Mouse (Mus musculus) granulocyte monocyte progenitor cell, adult 5-6 weeks (primary cell): ENCODE data around the gene Olfr147. TPM values are rescaled to one million over a fixed set of nuclear protein-coding genes. Genes with fewer than 3 reads are reported as not detected.
"Not testable (repeated sequence)": the region's sequence is repeated elsewhere in the genome, so short reads cannot be mapped to it uniquely, and the experiment has no call there.

Source experiments
- ATAC-seq: replicated peaks from 2 replicates; pipeline ENCODE4 v1.8.0; 2016; ENCODE audit warnings: mild to moderate bottlenecking, moderate TSS enrichment, inconsistent platforms; ENCODE audit not compliant: poor library complexity, severe bottlenecking
- total RNA-seq, 2 experiments: library from RNA; stranded (forward) in 1 of 2; stranded (reverse) in 1 of 2; fragments of 200-712, 200-1000 nt in 1 of 2; fragments of >200 nt in 1 of 2; fragmentation: Nextera tagmentation in 1 of 2; gene quantifications; 2 replicates each; pipeline ENCODE4 v1.2.3; 2014 to 2017

The Olfr147 gene
- total RNA-seq (2014; fragmentation: Nextera tagmentation) (not detected in 2 replicates), total RNA-seq (2017) (not detected in 2 replicates)

DNA sequence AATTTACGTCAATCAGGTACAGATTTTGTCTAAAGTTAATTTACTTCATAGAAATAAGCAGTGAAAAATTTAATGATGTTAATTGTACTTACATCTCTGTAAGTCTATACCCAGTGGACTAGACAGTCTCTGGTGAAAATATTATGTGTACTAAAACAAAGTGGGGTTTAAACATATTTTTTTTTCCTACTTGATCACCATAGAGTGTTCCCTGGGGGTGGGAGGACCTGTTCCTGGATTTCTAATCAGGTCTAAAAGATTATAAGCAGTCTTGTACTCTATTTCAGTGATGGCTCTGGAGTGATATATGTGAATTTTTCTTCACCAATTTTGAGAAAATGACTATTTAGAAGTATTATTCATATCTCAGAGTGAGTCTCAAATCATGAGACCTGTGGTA, at the start of gene Olfr147:
Olfr147 (plus strand) TSS at position 301 of the 400 bp plus-strand sequence.
- no peak for ATAC-seq

DNA sequence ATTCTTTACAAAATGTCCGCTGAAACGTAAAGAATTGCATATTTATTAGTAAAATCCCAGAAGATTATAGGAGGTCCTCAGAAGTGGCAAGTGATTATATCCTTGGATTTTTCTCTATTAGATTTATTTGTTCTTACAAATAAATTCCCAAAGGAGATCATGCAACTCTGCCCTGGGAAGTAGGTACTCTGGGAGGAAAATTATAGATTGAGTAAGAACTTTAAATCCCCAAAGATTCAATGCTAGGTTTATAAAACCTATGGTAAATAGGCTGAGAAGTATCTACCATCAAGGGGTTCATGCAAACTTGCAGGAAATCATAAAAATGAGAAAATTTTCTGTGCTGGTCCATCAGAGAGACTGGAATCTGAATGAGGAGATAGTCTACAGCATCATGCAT, 34.9 kb upstream of the Olfr147 start, which contains the start of gene Olfr250:
Olfr250 (plus strand) TSS at position 301 of the 400 bp plus-strand sequence.
- ATAC-seq = no peak

DNA sequence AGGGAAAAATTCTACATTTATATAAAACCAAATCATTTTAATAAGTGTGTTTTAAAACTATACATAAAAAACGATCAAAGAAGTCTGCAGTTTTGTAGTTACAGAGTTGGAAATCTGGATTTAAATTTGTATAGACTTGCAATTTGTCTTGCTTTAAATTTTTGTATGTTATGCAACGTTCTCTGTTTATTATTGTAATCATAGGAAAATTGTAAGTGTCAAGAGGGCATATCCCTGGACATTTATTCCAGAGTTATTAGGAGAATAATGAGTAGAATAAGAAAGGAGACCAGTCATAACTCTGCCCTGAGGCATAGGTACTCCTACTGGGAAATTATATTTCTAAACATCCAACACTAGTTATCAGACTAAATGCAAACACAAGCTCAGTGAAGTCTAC, 24.7 kb upstream of the Olfr147 start, which contains the start of gene Olfr251:
Olfr251 (plus strand) TSS at position 301 of the 400 bp plus-strand sequence.
- no peak for ATAC-seq

DNA sequence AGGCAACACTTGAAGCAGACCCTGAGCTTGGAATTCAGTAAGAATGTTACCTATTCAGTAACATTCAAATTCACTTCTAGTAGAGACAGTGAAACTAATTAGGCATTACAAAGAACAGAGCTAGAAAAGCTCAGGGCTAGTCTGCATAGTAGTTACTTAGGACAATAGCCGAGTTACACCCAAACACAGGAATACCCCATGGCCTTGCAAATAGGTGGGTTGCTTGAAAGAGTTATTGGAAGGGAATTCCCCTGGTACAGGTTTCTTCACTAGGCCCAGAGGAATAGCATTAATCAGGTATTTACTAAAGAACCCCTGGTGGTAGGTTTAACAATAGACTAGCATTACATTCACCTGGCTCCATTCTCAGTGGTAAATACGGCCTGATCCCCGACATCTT, 6.0 kb downstream of the Olfr147 start:
- ATAC-seq = not testable (repeated sequence)

DNA sequence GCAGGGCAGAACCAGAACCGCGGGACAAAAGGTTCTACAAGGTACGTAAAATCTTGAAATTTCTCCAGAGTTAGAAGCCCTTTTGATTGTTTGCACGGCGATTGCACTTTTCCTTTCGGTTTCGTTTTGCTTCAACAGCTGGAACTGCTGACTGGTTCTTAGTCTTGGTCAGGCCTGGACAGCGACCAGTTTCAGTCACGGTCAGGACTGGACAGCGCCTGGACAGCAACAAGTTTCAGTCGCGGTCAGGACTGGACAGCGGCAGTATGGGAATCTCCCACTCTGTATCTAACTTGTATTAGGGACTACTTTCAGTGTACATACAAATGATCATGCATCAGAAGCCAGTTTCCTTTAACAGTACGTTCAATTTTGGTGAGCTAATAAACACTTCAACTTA, 12.0 kb downstream of the Olfr147 start:
- not testable (repeated sequence) for ATAC-seq

DNA sequence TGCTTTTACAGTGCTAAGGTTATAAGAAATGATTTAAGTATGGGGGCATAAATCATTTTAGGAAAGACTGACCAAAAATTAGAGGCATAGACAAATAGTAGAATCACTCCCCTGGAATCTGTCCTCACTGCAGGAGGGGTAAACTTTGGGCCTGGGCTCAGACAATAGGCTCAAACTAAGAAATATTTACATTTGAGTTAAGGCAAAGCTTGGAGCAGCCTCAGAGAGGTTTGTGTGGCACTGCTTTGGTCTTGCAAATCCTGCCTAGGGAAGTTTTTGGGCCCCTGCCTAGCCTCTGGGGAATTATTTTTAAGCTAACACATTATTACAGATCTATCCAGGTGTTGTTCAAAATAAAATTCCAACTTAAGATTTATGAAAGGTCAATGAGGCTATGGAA, 22.3 kb downstream of the Olfr147 start:
- no peak for ATAC-seq

DNA sequence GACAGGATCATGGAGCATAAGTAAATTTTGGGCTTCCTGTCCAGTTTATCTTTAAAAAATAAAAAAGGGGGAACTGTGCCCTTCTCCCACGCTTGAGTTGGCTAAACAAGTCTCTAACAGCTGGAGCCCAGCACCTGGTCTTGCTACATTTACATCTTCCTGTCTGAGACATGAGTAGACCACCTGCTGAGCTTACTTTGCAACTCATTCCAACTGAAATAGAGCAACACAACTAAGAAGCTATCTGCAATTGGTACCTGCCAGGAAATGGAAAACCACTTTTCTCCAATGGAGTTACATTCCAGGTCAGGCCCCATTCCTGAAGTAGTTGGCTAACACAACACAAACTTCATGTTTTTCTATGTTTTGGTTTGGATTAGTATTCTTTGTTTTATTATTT, 25.5 kb downstream of the Olfr147 start:
- no peak for ATAC-seq

DNA sequence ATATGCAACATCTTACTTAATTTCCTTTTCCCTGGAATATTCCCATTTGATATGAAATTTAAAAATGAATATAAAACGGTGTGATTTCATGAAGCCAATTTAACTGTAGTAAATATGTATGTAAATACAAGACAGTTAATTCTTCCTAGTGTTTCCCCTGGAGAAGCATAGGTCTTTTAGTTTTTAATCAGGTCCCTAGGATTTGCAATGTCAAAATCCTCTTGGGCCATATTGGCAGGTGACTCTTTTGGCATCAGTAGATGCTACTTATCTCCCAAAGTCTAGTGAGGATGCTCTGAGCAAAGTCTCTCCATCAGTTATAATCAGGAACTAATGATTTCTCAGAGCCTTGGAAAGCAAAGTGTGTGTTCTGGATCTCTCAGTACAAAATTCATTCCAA, 27.7 kb downstream of the Olfr147 start, which contains the start of gene Olfr901:
Olfr901 (plus strand) TSS at position 301 of the 400 bp plus-strand sequence.
- no peak for ATAC-seq

DNA sequence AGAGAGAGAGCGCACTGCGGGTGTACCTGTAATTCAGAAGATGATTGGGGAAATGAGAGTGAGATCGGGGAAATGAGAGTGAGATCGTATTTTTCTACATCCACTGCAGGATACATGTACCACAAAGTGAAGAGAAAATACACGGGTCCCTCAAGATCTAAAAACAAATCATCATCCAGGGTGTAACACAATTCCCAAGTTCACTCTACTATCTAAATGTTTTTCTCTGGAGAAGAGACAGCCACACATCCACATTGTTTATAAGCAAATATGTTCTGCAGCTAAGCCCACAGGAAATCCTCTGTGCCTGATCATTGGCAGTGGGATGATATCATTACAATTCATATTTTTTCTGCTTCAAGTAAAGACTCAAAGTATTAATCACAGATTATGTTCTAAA, 45.9 kb downstream of the Olfr147 start, which contains the start of gene Olfr902:
Olfr902 (plus strand) TSS at position 301 of the 400 bp plus-strand sequence.
- ATAC-seq = no peak

Other genes with a start within 250 kb of the Olfr147 start
- gene Olfr891, start 220.9 kb upstream of the Olfr147 start, total RNA-seq (2014; fragmentation: Nextera tagmentation) = not detected in 2 replicates
- gene Olfr891, start 220.9 kb upstream of the Olfr147 start, total RNA-seq (2017) = not detected in 2 replicates
- not detected in 2 replicates for gene Olfr893, start 193.3 kb upstream of the Olfr147 start, total RNA-seq (2014; fragmentation: Nextera tagmentation)
- not detected in 2 replicates for gene Olfr893, start 193.3 kb upstream of the Olfr147 start, total RNA-seq (2017)
- not detected in 2 replicates for gene Olfr894, start 183.6 kb upstream of the Olfr147 start, total RNA-seq (2014; fragmentation: Nextera tagmentation)
- not detected in 2 replicates for gene Olfr894, start 183.6 kb upstream of the Olfr147 start, total RNA-seq (2017)
- not detected in 2 replicates for gene Olfr143, start 148.9 kb upstream of the Olfr147 start, total RNA-seq (2014; fragmentation: Nextera tagmentation)
- not detected in 2 replicates for gene Olfr143, start 148.9 kb upstream of the Olfr147 start, total RNA-seq (2017)
- not detected in 2 replicates for gene Olfr895, start 133.8 kb upstream of the Olfr147 start, total RNA-seq (2014; fragmentation: Nextera tagmentation)
- not detected in 2 replicates for gene Olfr895, start 133.8 kb upstream of the Olfr147 start, total RNA-seq (2017)
- gene Olfr896-ps1, start 110.6 kb upstream of the Olfr147 start, total RNA-seq (2014; fragmentation: Nextera tagmentation) = not detected in 2 replicates
- gene Olfr896-ps1, start 110.6 kb upstream of the Olfr147 start, total RNA-seq (2017) = not detected in 2 replicates
- not detected in 2 replicates for gene Olfr25, start 72.6 kb upstream of the Olfr147 start, total RNA-seq (2014; fragmentation: Nextera tagmentation)
- gene Olfr25, start 72.6 kb upstream of the Olfr147 start, total RNA-seq (2017) = not detected in 2 replicates
- gene Olfr898, start 53.3 kb upstream of the Olfr147 start, total RNA-seq (2014; fragmentation: Nextera tagmentation) = not detected in 2 replicates
- gene Olfr898, start 53.3 kb upstream of the Olfr147 start, total RNA-seq (2017) = not detected in 2 replicates
- not detected in 2 replicates for gene Olfr250, start 34.8 kb upstream of the Olfr147 start, total RNA-seq (2014; fragmentation: Nextera tagmentation)
- gene Olfr250, start 34.8 kb upstream of the Olfr147 start, total RNA-seq (2017) = not detected in 2 replicates
- not detected in 2 replicates for gene Olfr251, start 24.6 kb upstream of the Olfr147 start, total RNA-seq (2014; fragmentation: Nextera tagmentation)
- gene Olfr251, start 24.6 kb upstream of the Olfr147 start, total RNA-seq (2017) = not detected in 2 replicates
- gene Olfr901, start 27.8 kb downstream of the Olfr147 start, total RNA-seq (2014; fragmentation: Nextera tagmentation) = not detected in 2 replicates
- not detected in 2 replicates for gene Olfr901, start 27.8 kb downstream of the Olfr147 start, total RNA-seq (2017)
- gene Olfr902, start 46.0 kb downstream of the Olfr147 start, total RNA-seq (2014; fragmentation: Nextera tagmentation) = not detected in 2 replicates
- not detected in 2 replicates for gene Olfr902, start 46.0 kb downstream of the Olfr147 start, total RNA-seq (2017)
- gene Olfr904, start 61.4 kb downstream of the Olfr147 start, total RNA-seq (2014; fragmentation: Nextera tagmentation) = not detected in 2 replicates
- not detected in 2 replicates for gene Olfr904, start 61.4 kb downstream of the Olfr147 start, total RNA-seq (2017)
- not detected in 2 replicates for gene Olfr905, start 69.4 kb downstream of the Olfr147 start, total RNA-seq (2014; fragmentation: Nextera tagmentation)
- not detected in 2 replicates for gene Olfr905, start 69.4 kb downstream of the Olfr147 start, total RNA-seq (2017)
- gene Olfr906, start 85.4 kb downstream of the Olfr147 start, total RNA-seq (2014; fragmentation: Nextera tagmentation) = not detected in 2 replicates
- gene Olfr906, start 85.4 kb downstream of the Olfr147 start, total RNA-seq (2017) = not detected in 2 replicates
- not detected in 2 replicates for gene Olfr907, start 94.1 kb downstream of the Olfr147 start, total RNA-seq (2014; fragmentation: Nextera tagmentation)
- not detected in 2 replicates for gene Olfr907, start 94.1 kb downstream of the Olfr147 start, total RNA-seq (2017)
- not detected in 2 replicates for gene Olfr911-ps1, start 119.9 kb downstream of the Olfr147 start, total RNA-seq (2014; fragmentation: Nextera tagmentation)
- not detected in 2 replicates for gene Olfr911-ps1, start 119.9 kb downstream of the Olfr147 start, total RNA-seq (2017)
- not detected in 2 replicates for gene Olfr910, start 136.2 kb downstream of the Olfr147 start, total RNA-seq (2014; fragmentation: Nextera tagmentation)
- not detected in 2 replicates for gene Olfr910, start 136.2 kb downstream of the Olfr147 start, total RNA-seq (2017)
- not detected in 2 replicates for gene Olfr912, start 178.5 kb downstream of the Olfr147 start, total RNA-seq (2014; fragmentation: Nextera tagmentation)
- not detected in 2 replicates for gene Olfr912, start 178.5 kb downstream of the Olfr147 start, total RNA-seq (2017)
- not detected in 2 replicates for gene Olfr913, start 191.1 kb downstream of the Olfr147 start, total RNA-seq (2014; fragmentation: Nextera tagmentation)
- not detected in 2 replicates for gene Olfr913, start 191.1 kb downstream of the Olfr147 start, total RNA-seq (2017)
- not detected in 2 replicates for gene Olfr914, start 203.4 kb downstream of the Olfr147 start, total RNA-seq (2014; fragmentation: Nextera tagmentation)
- not detected in 2 replicates for gene Olfr914, start 203.4 kb downstream of the Olfr147 start, total RNA-seq (2017)